Mouse (Mus musculus) liver, adult 2 months (tissue): ENCODE data around the gene Ssc4d.

Experiments used
- CTCF ChIP-seq: fragments of 200-500 bp; IDR thresholded peaks from 2 replicates; pipeline ENCODE4 v1.5.1; 2011; ENCODE audit warnings: low read depth, low read length, control low read depth
- POLR2A ChIP-seq: fragments of 200-500 bp; IDR thresholded peaks from 2 replicates; pipeline ENCODE4 v1.6.1; 2011; ENCODE audit warnings: low read length, control low read depth; ENCODE audit not compliant: insufficient read depth; ENCODE audit errors: extremely low read depth

DNA sequence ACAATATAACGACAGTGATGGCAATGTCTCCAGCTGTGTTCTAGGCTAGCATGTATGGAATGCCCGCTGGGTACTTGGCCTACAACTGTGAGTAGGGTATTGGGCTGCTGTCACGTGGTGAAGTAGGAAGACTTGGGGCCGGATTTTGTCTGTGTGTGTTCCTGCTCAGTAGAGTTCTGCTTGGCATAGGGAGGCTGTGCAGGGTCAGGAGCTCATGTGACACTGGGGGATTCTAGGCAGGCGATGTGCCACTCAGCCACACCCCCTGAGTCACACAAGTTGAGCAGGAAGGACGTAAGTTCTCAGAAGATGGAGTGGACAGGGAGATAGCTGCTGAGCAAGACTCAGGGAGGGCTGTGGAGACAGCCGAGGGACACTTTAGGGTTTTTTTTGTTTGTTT, 33.4 kb upstream of the Ssc4d start:
- no peak for TF ChIP-seq POLR2A
- TF ChIP-seq CTCF: no peak
